Mouse (Mus musculus) limb, embryonic 14.5 days (tissue): ENCODE results near the gene Spats1. TPM values are rescaled to one million over a fixed set of nuclear protein-coding genes. Genes with fewer than 3 reads are reported as not detected.
"Not testable (repeated sequence)": the region's sequence is repeated elsewhere in the genome, so short reads cannot be mapped to it uniquely, and the experiment has no call there.

Experiments used
- ATAC-seq: fragments of 200-750 bp; cut with Nextera tagmentation; 2 replicates; pipeline ENCODE4 v1.8.0; 2017; ENCODE audit warnings: low read depth, moderate number of reproducible peaks, moderate TSS enrichment; ENCODE audit not compliant: low FRiP score
- DNase-seq: peaks from one replicate; pipeline ENCODE4 v3.0.0-alpha.2; 2015; ENCODE audit warnings: low spot score
- H3K27ac ChIP-seq: fragments of 300-500 bp; sonication (generic); replicated peaks from 2 replicates; pipeline ENCODE4 v1.5.1; 2014; ENCODE audit warnings: low read depth, mild to moderate bottlenecking, low read length, moderate library complexity, mixed read lengths
- H3K27me3 ChIP-seq: fragments of 300-500 bp; sonication (generic); 2 replicates; pipeline ENCODE4 v1.6.1; 2014; ENCODE audit warnings: low read length, mixed read lengths; ENCODE audit not compliant: control insufficient read depth, insufficient read depth
- H3K36me3 ChIP-seq: fragments of 300-500 bp; sonication (generic); 2 replicates; pipeline ENCODE4 v1.6.1; 2014; ENCODE audit warnings: mild to moderate bottlenecking, low read length, moderate library complexity, mixed read lengths; ENCODE audit not compliant: control insufficient read depth, insufficient read depth
- H3K4me1 ChIP-seq: fragments of 300-500 bp; sonication (generic); 2 replicates; pipeline ENCODE4 v1.6.1; 2014; ENCODE audit warnings: antibody characterized with exemption, low read length, mixed read lengths; ENCODE audit not compliant: control insufficient read depth, insufficient read depth
- H3K4me2 ChIP-seq: fragments of 300-500 bp; sonication (generic); replicated peaks from 2 replicates; pipeline ENCODE4 v1.6.1; 2014; ENCODE audit warnings: low read depth, mild to moderate bottlenecking, low read length, moderate library complexity; ENCODE audit not compliant: severe bottlenecking
- H3K4me3 ChIP-seq: fragments of 300-500 bp; sonication (generic); replicated peaks from 2 replicates; pipeline ENCODE4 v1.5.1; 2014; ENCODE audit warnings: low read length
- H3K9ac ChIP-seq: fragments of 300-500 bp; sonication (generic); 2 replicates; pipeline ENCODE4 v1.6.1; 2014; ENCODE audit warnings: mild to moderate bottlenecking, low read depth, low read length, moderate library complexity; ENCODE audit not compliant: severe bottlenecking
- H3K9me3 ChIP-seq: fragments of 300-500 bp; sonication (generic); 2 replicates; pipeline ENCODE4 v1.6.1; 2016; ENCODE audit warnings: low read length; ENCODE audit not compliant: control insufficient read depth
- POLR2A ChIP-seq: fragments of 200-500 bp; IDR thresholded peaks from 2 replicates; pipeline ENCODE4 v1.8.0; 2012; ENCODE audit warnings: inconsistent platforms, mild to moderate bottlenecking, moderate library complexity, borderline replicate concordance; ENCODE audit not compliant: insufficient read depth, insufficient read length; ENCODE audit errors: extremely low read depth
- WGBS: fragments of 180-500 bp; shearing (Covaris S2); extraction: QIAGEN DNeasy Blood & Tissue Kit; methylation state at CpG from one replicate; pipeline ENCODE4 v1.1.7; 2014; 5-methylcytosine and 5-hydroxymethylcytosine counted together
- polyA plus RNA-seq, 2 experiments: library from polyadenylated mRNA; depleted of rRNA in 1 of 2; stranded (reverse) in 1 of 2; unstranded in 1 of 2; fragments of >200 nt; fragmentation: Nextera tagmentation in 1 of 2; extraction: Ambion mirVana in 1 of 2; gene quantifications; 2 replicates each; pipeline versions ENCODE4 v1.2.1 to v1.2.3; 2012 to 2014

Spats1 gene
- polyA plus RNA-seq, 2 experiments = 0.44 to 0.62 TPM

DNA sequence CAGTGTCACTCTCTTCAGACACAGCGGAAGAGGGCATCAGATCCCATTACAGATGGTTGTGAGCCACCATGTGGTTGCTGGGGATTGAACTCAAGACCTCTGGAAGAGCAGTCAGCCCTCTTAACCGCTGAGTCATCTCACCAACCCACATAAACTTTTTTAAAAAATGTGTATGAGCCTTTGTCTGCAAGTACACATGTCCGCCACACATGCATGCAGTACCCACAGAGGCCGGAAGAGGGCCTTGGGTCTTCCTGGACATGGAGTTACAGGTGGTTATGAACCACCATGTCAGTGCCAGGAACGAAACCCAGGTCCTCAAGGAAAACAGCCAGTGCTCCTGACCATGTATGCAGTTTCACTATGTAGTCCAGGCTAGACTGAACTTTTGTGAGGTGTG is 17.7 kb downstream of the Spats1 start:
- Histone ChIP-seq H3K9ac (no peak overlapping the region), H3K36me3 (no peaks in the 10 kb centered on the region), H3K4me1 (0 out of 2 replicates have a peak, but pooled peaks cover 1% of the 10 kb centered on the region), H3K27me3 (no peaks in the 10 kb centered on the region), H3K9me3 (no peaks in the 10 kb centered on the region), H3K27ac (no peak overlapping the region), H3K4me3 (no peak overlapping the region), H3K4me2 (no peak overlapping the region)
- 93% methylated on average over 5 of the region's 5 CpGs for WGBS
- DNase-seq (no peak), ATAC-seq (no peak)
- no peak for TF ChIP-seq POLR2A

DNA sequence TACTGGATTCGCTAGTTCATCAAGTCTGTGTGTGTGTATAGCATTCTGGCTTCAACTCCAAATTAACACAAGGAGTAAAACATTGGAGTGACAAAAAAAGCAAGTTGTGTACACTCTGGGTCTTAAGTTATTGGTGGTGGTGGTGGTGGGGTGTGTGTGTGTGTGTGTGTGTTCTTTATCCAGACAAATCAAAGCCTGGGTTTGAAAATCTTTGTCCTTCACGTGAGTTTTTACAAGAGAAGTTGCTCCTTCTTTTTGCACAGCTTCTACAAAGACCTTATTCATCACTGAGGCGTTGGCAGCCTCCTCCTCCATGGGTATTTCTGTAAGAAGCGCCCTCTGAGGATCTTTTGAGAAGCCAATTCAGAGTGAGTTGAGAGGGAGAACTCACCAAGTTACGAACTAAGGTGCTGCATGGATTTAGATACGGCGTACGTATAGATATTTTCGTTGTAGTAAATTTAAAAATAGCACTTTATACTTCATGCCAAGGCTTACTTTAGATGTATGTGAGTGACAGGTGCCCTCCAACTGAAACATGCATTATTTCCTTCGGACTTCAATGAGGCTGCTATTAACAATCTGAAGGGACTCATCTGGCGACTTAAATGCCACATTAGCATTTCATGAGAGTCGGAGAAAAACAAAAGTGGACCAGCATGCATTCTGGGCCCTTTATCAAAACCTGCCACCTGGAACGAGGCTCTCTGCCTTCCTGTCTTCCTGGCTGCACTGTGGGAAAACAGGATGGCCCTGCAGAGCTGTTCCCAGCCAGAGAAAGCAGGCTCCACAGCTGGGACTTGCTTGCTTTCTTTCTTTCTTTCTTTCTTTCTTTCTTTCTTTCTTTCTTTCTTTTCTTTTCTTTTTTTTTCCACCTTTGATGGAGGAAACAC is 18.7 kb downstream of the Spats1 start:
- TF ChIP-seq POLR2A = no peak
- Histone ChIP-seq H3K9me3 (no peaks in the 10 kb centered on the region), H3K36me3 (no peaks in the 10 kb centered on the region), H3K4me1 (0 out of 2 replicates have a peak, but pooled peaks cover 3% of the 10 kb centered on the region), H3K9ac (0 out of 2 replicates have a peak overlapping the region, but pooled peaks have one; percentile 21), H3K4me2 (no peak overlapping the region), H3K27ac (no peak overlapping the region), H3K4me3 (no peak overlapping the region), H3K27me3 (no peaks in the 10 kb centered on the region)
- WGBS = 63% methylated on average over 13 of the region's 13 CpGs
- DNase-seq = no peak
- no peak for ATAC-seq

DNA sequence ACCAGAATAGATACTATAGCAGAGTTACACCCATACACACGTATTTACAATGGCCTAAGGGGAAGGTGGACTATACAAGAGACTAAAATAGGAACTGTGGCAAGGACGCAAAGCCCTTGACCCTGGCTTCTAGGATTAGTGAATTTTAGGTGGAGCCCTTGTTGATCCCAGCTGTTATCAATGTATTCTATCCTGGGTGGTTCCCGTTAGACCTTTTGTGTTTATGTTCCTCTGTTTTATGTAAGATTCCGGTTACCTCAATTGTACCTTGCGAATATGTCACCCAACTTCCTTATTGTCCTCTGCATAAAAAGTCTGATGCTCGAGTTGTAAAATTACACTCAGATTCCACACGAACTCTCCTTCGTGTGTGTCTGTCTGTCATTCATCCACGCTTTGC is 19.4 kb downstream of the Spats1 start:
- not testable (repeated sequence) for H3K9me3 ChIP-seq, DNase-seq, H3K4me2 ChIP-seq, H3K4me1 ChIP-seq, H3K36me3 ChIP-seq, H3K27me3 ChIP-seq, H3K27ac ChIP-seq, H3K9ac ChIP-seq, ATAC-seq, H3K4me3 ChIP-seq
- 90% methylated on average over 8 of the region's 9 CpGs for WGBS

DNA sequence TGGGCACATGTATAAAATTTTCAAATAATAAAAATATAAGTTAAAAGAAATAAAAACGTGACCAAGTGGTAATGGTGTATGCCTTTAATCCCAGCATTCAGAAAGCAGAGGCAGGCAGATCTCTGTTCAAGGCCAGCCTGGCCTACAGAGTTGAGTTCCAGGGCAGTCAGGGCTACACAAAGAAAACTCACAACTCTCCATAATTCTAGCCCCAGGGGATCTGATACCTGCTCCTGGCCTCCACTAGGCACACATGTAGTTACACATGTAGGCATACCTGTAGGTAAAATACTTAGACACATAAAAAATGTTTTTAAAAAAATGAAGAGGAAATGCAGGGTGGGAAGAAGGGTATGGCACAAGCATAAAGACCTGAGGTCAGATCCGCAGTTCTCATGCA is 20.4 kb downstream of the Spats1 start:
- no peak for DNase-seq
- H3K9ac ChIP-seq = no peak overlapping the region
- H3K4me3 ChIP-seq = no peak overlapping the region
- no peak for TF ChIP-seq POLR2A
- no peak for ATAC-seq
- no peaks in the 10 kb centered on the region for H3K9me3 ChIP-seq
- 83% methylated on average over 2 of the region's 2 CpGs for WGBS
- no peaks in the 10 kb centered on the region for H3K27me3 ChIP-seq
- H3K27ac ChIP-seq = no peak overlapping the region
- H3K4me1 ChIP-seq = 0 out of 2 replicates have a peak, but pooled peaks cover 3% of the 10 kb centered on the region
- H3K36me3 ChIP-seq = no peaks in the 10 kb centered on the region
- no peak overlapping the region for H3K4me2 ChIP-seq

DNA sequence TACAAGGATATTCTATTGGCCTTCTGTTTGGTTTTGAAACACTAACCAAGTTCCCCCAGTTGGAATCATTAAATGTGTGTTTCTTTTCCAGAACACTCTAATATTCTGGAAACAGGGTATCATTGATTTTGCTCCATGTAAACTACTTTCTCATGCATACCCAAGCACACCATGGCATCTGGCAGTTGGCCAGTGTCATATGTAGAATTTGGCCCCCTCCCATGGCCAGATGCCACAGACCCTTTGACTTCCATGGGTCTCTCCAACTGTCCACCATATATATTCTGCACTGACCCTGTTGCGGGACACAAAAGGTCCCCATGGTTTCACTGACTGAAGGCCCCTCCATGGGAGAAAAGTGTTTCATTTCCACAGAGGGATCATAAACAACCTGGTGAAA is 22.9 kb downstream of the Spats1 start:
- TF ChIP-seq POLR2A = no peak
- Histone ChIP-seq H3K4me1 (0 out of 2 replicates have a peak, but pooled peaks cover 3% of the 10 kb centered on the region), H3K4me3 (no peak overlapping the region), H3K36me3 (no peaks in the 10 kb centered on the region), H3K27me3 (no peaks in the 10 kb centered on the region), H3K27ac (no peak overlapping the region), H3K9ac (no peak overlapping the region), H3K9me3 (no peaks in the 10 kb centered on the region), H3K4me2 (no peak overlapping the region)
- WGBS = 84% methylated on average over 1 of the region's 1 CpGs
- ATAC-seq (no peak), DNase-seq (no peak)
